ENCODE assay signal across 17 mouse cellular contexts in the genomic region with DNA sequence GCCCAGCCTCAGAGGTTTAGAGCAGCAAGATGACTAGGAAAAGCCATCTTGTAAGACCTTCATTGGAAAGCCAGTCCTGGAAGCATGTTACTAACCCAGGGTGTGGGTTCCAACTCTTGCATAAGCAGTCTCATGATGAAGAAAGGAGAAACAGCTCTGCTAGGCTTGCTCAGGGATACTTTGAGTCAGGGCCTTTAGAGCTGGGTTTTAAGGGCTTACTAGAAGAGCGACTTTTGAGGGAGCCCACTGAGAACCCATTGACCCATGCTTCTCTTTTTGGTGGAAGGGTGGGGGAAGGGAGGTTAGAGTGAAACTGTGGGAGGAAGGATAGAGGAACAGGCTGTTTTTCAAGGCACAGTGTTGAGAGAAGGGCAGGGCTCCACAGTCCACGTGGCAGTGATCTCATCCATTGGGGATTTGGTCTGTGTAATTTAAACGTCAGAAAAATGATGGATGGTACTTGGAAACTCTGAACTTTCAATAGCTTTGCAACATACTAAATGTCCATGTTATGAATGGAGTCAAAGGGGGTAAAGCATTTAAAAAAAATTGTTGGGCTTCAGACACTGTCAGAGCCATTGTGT. TPM values are rescaled to one million over a fixed set of nuclear protein-coding genes. Genes with fewer than 3 reads are reported as not detected.
DNase-seq lines count a peak whose midpoint lies in the region; ATAC-seq lines count a peak whose summit lies in the region.
"Had no signal": no experiment of that assay in that cellular context is flagged by ENCODE, and none has a peak within 500 bp of the region (broad histone marks: within the 10 kb centered on the region; RNA-seq: fewer than 3 reads in every experiment).

No protein-coding gene starts in this region.

- peak; percentile 71 for ATAC-seq in kidney, embryonic 16.5 days (ENCODE audit: low FRiP score, low TSS enrichment)
- no peak for ATAC-seq in kidney, embryonic 15.5 days (replicated peaks; ENCODE audit: low FRiP score)
- ATAC-seq: forebrain, postnatal 0 days had no signal

- H3K9me3 ChIP-seq in kidney, embryonic 16.5 days (ENCODE audit: low read length), result no peaks in the 10 kb centered on the region; the same call in 1 of the 2 replicates
- no peaks in the 10 kb centered on the region for H3K9me3 ChIP-seq in kidney, embryonic 15.5 days (replicated peaks)
- H3K9me3 ChIP-seq: embryonic facial prominence, embryonic 13.5 days; liver, embryonic 13.5 days; neural tube, embryonic 12.5 days had no signal

- 0 out of 2 replicates have a peak, but pooled peaks cover 3% of the 10 kb centered on the region for H3K4me1 ChIP-seq in kidney, embryonic 16.5 days (ENCODE audit: insufficient read depth, low read length)
- no peaks in the 10 kb centered on the region for H3K4me1 ChIP-seq in kidney, embryonic 15.5 days
- H3K4me1 ChIP-seq: embryonic facial prominence, embryonic 13.5 days; liver, embryonic 13.5 days; megakaryocyte, embryonic 14.5 days; neural tube, embryonic 12.5 days had no signal

- no peak overlapping the region for H3K4me3 ChIP-seq in kidney, embryonic 16.5 days (ENCODE audit: low read length)
- no peak overlapping the region for H3K4me3 ChIP-seq in kidney, embryonic 15.5 days (replicated peaks)
- H3K4me3 ChIP-seq: embryonic facial prominence, embryonic 13.5 days; liver, embryonic 13.5 days; megakaryocyte, embryonic 14.5 days; neural tube, embryonic 12.5 days had no signal

- no peak overlapping the region for H3K9ac ChIP-seq in kidney, embryonic 16.5 days (replicated peaks; ENCODE audit: low read length)
- H3K9ac ChIP-seq in kidney, embryonic 15.5 days, result no peak overlapping the region
- H3K9ac ChIP-seq: embryonic facial prominence, embryonic 13.5 days; forebrain, postnatal 0 days; liver, embryonic 13.5 days; neural tube, embryonic 12.5 days had no signal

- WGBS in kidney, embryonic 16.5 days, result 36% methylated on average over 3 of the region's 3 CpGs
- WGBS in kidney, embryonic 15.5 days, result 25% methylated on average over 3 of the region's 3 CpGs

- no peak overlapping the region for H3K4me2 ChIP-seq in kidney, embryonic 16.5 days (replicated peaks; ENCODE audit: low read depth, low read length)
- no peak overlapping the region for H3K4me2 ChIP-seq in kidney, embryonic 15.5 days
- H3K4me2 ChIP-seq: embryonic facial prominence, embryonic 13.5 days; liver, embryonic 13.5 days; neural tube, embryonic 12.5 days had no signal

- no peaks in the 10 kb centered on the region for H3K27me3 ChIP-seq in kidney, embryonic 16.5 days (ENCODE audit: insufficient read depth, low read length)
- no peaks in the 10 kb centered on the region for H3K27me3 ChIP-seq in kidney, embryonic 15.5 days
- H3K27me3 ChIP-seq: embryonic facial prominence, embryonic 13.5 days; liver, embryonic 13.5 days; megakaryocyte, embryonic 14.5 days; neural tube, embryonic 12.5 days had no signal

- DNase-seq in adrenal gland, postnatal 10 days, result peak; percentile 13
- no peak for DNase-seq in adrenal gland, postnatal 4 days (ENCODE audit: low spot score in 2 of 2)
- DNase-seq in embryo, embryonic 10.5 days (ENCODE audit: low spot score), result peak; percentile 48
- DNase-seq in mesoderm, embryonic 11.5 days (ENCODE audit: low read depth, low spot score), result peak; percentile 69
- DNase-seq in spleen, adult 18-20 months, result no peak
- no peak for DNase-seq in spleen, adult 12 weeks (ENCODE audit: low spot score)
- DNase-seq: cerebellum, adult 8-10 months; forebrain, postnatal 0 days; kidney, postnatal 10 days; layer of hippocampus, postnatal 36 days; liver, embryonic 13.5 days had no signal

- H3K27ac ChIP-seq in kidney, embryonic 16.5 days (ENCODE audit: low read length), result no peak overlapping the region
- no peak overlapping the region for H3K27ac ChIP-seq in kidney, embryonic 15.5 days
- H3K27ac ChIP-seq: embryonic facial prominence, embryonic 13.5 days; liver, embryonic 13.5 days; neural tube, embryonic 12.5 days had no signal

- H3K36me3 ChIP-seq in kidney, embryonic 16.5 days (ENCODE audit: insufficient read depth, low read length), result no peaks in the 10 kb centered on the region
- H3K36me3 ChIP-seq in kidney, embryonic 15.5 days, result no peaks in the 10 kb centered on the region
- H3K36me3 ChIP-seq: embryonic facial prominence, embryonic 13.5 days; liver, embryonic 13.5 days; neural tube, embryonic 12.5 days had no signal

RNA-seq across cellular contexts. Expression of a gene that starts 22.7 kb away (rescaled TPM):
- 1 to 10 TPM; 1.6 to 1.9 TPM for total RNA-seq in adrenal gland, postnatal 10 days (2021)
- 1 to 10 TPM; 1.8 to 2.6 TPM for total RNA-seq in adrenal gland, postnatal 4 days (2021)
- polyA plus RNA-seq in kidney, embryonic 16.5 days (2015; fragmentation: Nextera tagmentation; extraction: Ambion mirVana), result 2.0 and 2.8 TPM in 2 replicates
- polyA plus RNA-seq in kidney, embryonic 15.5 days (2015; fragmentation: Nextera tagmentation; extraction: Ambion mirVana), result 1.5 and 1.8 TPM in 2 replicates
- total RNA-seq: hematopoietic stem cell, adult 5-6 weeks had no signal

Comparison
In these comparisons a context has a peak if more than half of its experiments do, and no peak if none do; other contexts are left out.
1. DNase-seq: peak in adrenal gland, postnatal 10 days (single experiment), embryo, embryonic 10.5 days (single experiment) and mesoderm, embryonic 11.5 days (single experiment); none in adrenal gland, postnatal 4 days (0 of 2), spleen, adult 18-20 months (0 of 2) and spleen, adult 12 weeks (single experiment).